Mouse (Mus musculus) limb, embryonic 15.5 days (tissue): ENCODE measurements around the gene Mfap3l. TPM values are rescaled to one million over a fixed set of nuclear protein-coding genes. Genes with fewer than 3 reads are reported as not detected.
A peak's percentile ranks its signal among the peaks of the same experiment; 100 is the strongest.

Experiments used
- ATAC-seq: fragments of 200-750 bp; cut with Nextera tagmentation; 2 replicates; pipeline ENCODE4 v1.8.0; 2017; ENCODE audit warnings: low read depth, moderate TSS enrichment; ENCODE audit not compliant: insufficient number of reproducible peaks, low FRiP score, low TSS enrichment
- H3K27ac ChIP-seq: fragments of 300-500 bp; sonication (generic); 2 replicates; pipeline ENCODE4 v1.5.1; 2015; ENCODE audit warnings: moderate library complexity, mild to moderate bottlenecking, inconsistent platforms
- H3K27me3 ChIP-seq: fragments of 300-500 bp; sonication (generic); 2 replicates; pipeline ENCODE4 v1.6.1; 2015; ENCODE audit warnings: inconsistent platforms
- H3K36me3 ChIP-seq: fragments of 300-500 bp; sonication (generic); 2 replicates; pipeline ENCODE4 v1.6.1; 2015; ENCODE audit warnings: inconsistent platforms
- H3K4me1 ChIP-seq: fragments of 300-500 bp; sonication (generic); 2 replicates; pipeline ENCODE4 v1.6.1; 2015; ENCODE audit warnings: inconsistent platforms
- H3K4me2 ChIP-seq: fragments of 300-500 bp; sonication (generic); 2 replicates; pipeline ENCODE4 v1.6.1; 2015; ENCODE audit warnings: mild to moderate bottlenecking, inconsistent platforms
- H3K4me3 ChIP-seq: fragments of 300-500 bp; sonication (generic); 2 replicates; pipeline ENCODE4 v1.5.1; 2015; ENCODE audit warnings: mild to moderate bottlenecking, inconsistent platforms
- H3K9ac ChIP-seq: fragments of 300-500 bp; sonication (generic); 2 replicates; pipeline ENCODE4 v1.6.1; 2015; ENCODE audit warnings: inconsistent platforms
- H3K9me3 ChIP-seq: fragments of 300-500 bp; sonication (generic); 2 replicates; pipeline ENCODE4 v1.6.1; 2016; ENCODE audit warnings: inconsistent platforms
- WGBS: fragments of 180-500 bp; shearing (Covaris S2); methylation state at CpG from one replicate; pipeline ENCODE4 v1.1.7; 2015; 5-methylcytosine and 5-hydroxymethylcytosine counted together
- polyA plus RNA-seq: library from polyadenylated mRNA; unstranded; fragments of >200 nt; fragmentation: Nextera tagmentation; extraction: Ambion mirVana; gene quantifications from 2 replicates; pipeline ENCODE4 v1.2.1, GENCODE M21; 2015

The Mfap3l gene
- polyA plus RNA-seq, 1 experiment from 2014 or later = 2.9 TPM

DNA sequence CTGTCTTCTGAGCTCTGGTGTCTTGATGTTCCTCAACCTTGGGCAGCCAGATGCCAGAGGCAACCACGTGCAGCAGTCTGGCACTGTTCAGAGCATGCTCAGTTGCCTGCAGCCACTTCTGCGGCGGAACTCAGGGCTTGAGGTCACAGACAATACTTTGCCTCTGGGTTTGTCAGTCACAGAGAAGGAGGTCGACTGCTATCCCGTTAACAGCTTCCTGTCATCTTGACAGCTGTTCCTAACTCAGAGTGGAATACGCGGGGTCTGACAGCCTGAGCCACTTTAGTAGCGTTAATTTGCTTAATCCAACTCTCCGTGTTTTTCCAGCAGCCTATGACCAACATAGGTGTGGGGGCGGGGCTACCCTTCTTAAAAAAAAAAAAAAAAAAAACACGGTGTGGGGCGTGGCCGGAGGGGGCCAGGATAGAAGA is 1.1 kb upstream of the Mfap3l start:
- no peak overlapping the region for H3K27ac ChIP-seq
- peaks cover 12% of the 10 kb centered on the region; the same call in 1 of the 2 replicates for H3K27me3 ChIP-seq
- no peaks in the 10 kb centered on the region for H3K36me3 ChIP-seq
- H3K4me2 ChIP-seq = peak overlapping the region; percentile 98
- H3K4me3 ChIP-seq = peak overlapping the region; percentile 67
- peaks cover 9% of the 10 kb centered on the region for H3K4me1 ChIP-seq
- under 1% methylated on average over 13 of the region's 13 CpGs for WGBS
- no peak for ATAC-seq
- no peaks in the 10 kb centered on the region for H3K9me3 ChIP-seq
- no peak overlapping the region for H3K9ac ChIP-seq

DNA sequence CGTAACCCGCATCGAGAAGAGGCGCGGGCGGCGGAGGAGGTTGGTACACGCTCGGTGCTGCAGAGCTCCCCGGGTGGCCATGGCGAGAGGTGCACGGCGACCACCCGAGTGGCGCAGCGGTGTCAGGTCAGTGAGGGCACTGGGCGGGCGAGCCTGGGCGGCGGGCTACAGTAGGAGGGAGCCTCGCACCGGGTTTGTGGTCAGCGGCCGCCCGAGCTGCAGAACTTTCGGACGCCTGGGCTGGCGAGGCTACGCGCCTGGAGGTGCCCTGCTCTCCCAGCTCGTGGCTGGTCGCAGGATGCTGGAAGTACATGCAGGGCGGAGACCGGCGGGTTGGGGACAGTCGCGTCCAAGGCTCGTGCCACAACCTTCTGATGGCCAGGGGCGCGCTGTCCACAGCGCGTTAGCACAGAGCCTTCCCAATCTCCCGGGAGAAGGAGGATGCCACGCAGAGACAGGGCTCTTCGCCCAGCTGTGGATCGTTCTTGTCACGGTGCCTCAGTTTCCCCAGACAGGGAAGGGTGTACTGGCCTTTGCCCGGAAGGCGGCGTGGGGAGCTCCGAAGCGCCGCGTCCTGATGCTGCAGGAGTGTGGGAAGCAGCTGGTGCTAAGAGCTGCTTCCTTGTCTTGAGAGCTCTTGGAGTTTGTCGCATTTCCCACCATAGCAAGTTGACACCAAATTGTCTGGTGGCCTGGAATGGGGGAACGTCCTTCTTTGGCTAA is 467 bp downstream of the Mfap3l start:
- ATAC-seq = peak; percentile 3; the same call in 1 of the 2 replicates
- peak overlapping the region; percentile 63 for H3K27ac ChIP-seq

DNA sequence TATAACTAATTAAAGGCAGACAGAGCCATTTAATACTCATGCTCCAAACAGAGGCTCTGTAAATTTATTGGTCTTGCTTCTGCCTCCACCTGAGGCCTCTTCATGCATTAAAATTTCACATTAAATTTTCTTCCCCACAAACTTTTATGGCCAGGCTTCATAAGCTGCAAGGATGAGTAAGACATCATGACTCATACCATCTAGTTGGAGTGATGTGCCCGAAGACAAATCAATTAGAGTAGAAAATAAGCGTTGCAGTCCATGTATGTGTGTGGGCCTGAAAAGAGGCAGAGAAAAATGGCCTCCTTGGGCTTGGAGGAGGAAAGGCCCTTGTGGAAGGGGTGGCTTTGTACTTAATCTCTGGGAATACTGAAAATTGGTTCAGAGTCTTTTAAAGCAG is 2.3 kb downstream of the Mfap3l start:
- H3K27me3 ChIP-seq = peaks cover 4% of the 10 kb centered on the region; the same call in 1 of the 2 replicates
- ATAC-seq = no peak
- no peak overlapping the region for H3K4me3 ChIP-seq
- 54% methylated on average over 2 of the region's 2 CpGs for WGBS
- no peak overlapping the region for H3K9ac ChIP-seq
- no peaks in the 10 kb centered on the region for H3K36me3 ChIP-seq
- H3K27ac ChIP-seq = no peak overlapping the region
- H3K4me2 ChIP-seq = no peak overlapping the region
- H3K9me3 ChIP-seq = no peaks in the 10 kb centered on the region
- peaks cover 9% of the 10 kb centered on the region for H3K4me1 ChIP-seq

More for the DNA sequence above, 467 bp downstream of the Mfap3l start:
- Histone ChIP-seq H3K4me1 (peaks cover 9% of the 10 kb centered on the region), H3K9me3 (no peaks in the 10 kb centered on the region), H3K4me3 (peak overlapping the region; percentile 67), H3K9ac (peak overlapping the region; percentile 57), H3K27me3 (peaks cover 12% of the 10 kb centered on the region; the same call in 1 of the 2 replicates), H3K36me3 (no peaks in the 10 kb centered on the region), H3K4me2 (peak overlapping the region; percentile 98)
- WGBS = under 1% methylated on average over 56 of the region's 56 CpGs

DNA sequence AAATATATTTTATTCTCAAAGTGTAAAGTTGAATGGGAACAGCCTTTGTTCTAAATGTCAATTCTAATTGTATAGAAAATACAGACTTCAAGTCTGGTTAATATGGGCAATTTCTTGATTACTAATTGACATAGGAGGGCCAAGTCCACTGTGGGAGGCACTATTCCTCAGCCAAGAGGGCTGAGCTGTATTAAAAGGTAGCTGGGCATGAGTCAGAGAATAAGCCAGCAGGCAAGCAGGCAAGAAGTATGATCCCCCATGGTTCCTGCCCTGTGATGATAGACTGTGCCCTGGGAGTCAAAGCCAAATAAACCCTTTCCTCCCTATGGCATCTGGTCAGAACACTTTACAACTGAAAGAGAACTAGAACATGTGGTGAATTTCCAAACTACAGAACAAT is 3.2 kb downstream of the Mfap3l start:
- no peak overlapping the region for H3K4me3 ChIP-seq

DNA sequence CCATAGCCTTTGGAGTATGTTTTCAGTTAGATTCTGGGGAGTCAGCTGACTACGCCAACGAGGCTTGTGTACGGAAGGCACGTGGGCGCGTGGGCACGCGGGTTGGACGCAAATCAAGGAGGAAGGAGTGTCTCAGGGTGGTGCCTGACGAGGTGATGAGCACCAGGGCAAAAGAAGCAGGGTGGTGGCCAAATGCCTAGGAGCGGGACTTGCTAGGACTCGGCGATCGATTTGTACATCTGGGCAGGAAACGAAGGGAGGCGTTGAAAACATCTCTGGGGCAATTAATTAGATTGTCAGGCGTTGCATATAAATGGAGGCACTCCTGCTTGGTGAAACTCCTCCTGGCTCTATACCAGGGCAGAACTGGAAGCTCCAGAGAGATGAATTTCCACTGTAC is 7.4 kb downstream of the Mfap3l start:
- ATAC-seq = no peak
- 65% methylated on average over 17 of the region's 17 CpGs for WGBS
- no peak overlapping the region for H3K4me2 ChIP-seq
- no peak overlapping the region for H3K27ac ChIP-seq
- H3K9me3 ChIP-seq = no peaks in the 10 kb centered on the region
- no peak overlapping the region for H3K4me3 ChIP-seq
- H3K4me1 ChIP-seq = no peaks in the 10 kb centered on the region
- no peaks in the 10 kb centered on the region for H3K27me3 ChIP-seq
- no peak overlapping the region for H3K9ac ChIP-seq
- no peaks in the 10 kb centered on the region for H3K36me3 ChIP-seq

More for the DNA sequence above, 3.2 kb downstream of the Mfap3l start:
- no peak for ATAC-seq
- Histone ChIP-seq H3K27ac (no peak overlapping the region), H3K4me1 (peaks cover 9% of the 10 kb centered on the region), H3K36me3 (no peaks in the 10 kb centered on the region), H3K4me2 (no peak overlapping the region), H3K27me3 (no peaks in the 10 kb centered on the region; the same call in 1 of the 2 replicates), H3K9ac (no peak overlapping the region), H3K9me3 (no peaks in the 10 kb centered on the region)

DNA sequence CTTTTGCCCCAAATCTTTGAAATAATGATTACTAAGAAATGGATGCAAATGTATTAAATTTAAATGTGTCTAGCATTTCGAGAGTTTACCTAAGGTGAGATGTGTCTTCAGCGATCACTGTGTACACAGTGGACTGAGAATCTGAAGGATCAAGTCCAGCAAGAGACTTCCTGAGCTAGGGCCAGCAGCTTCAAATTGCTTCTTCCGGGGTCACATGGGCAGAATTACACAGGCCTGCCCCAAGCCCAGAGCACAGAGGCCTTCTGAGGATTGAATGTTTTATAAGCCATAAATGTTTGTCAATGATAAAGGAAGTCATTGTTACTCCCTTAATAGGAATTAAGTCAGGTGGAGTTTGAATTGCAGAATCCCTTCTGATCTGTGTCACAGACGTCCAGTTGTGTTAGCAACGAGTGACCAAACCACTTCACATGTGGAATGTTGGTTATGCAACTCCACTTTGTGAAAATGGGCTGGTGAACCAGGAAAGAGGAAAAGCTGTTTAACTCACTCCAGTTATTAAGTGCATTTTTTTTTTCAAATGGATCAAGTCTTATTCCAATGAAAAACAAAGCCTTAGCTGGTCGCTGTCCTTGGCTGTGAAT is 10.9 kb downstream of the Mfap3l start:
- Histone ChIP-seq H3K36me3 (no peaks in the 10 kb centered on the region), H3K4me3 (no peak overlapping the region), H3K27ac (no peak overlapping the region), H3K4me2 (no peak overlapping the region), H3K9ac (no peak overlapping the region), H3K4me1 (no peaks in the 10 kb centered on the region), H3K27me3 (no peaks in the 10 kb centered on the region), H3K9me3 (no peaks in the 10 kb centered on the region)
- WGBS = 69% methylated on average over 6 of the region's 6 CpGs
- no peak for ATAC-seq

DNA sequence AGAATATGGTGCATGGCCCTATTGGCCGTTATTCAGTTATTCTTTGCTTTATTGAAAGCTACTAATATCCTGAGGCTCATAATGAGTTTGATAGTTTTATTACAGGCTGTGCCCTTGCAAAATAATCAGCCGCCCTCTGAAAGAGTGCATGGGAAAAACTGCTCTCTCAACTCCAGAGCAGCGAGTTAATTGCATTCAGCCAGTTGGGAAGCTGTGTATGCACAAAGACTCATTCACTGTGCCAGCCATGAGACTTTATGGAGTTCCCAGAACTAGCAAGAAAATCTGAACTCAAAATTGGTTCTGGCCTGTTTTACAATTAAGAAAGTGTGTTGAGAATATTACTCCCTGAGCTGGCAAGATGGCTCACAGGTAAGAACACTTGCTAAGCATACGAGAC is 12.5 kb downstream of the Mfap3l start:
- Histone ChIP-seq H3K27me3 (no peaks in the 10 kb centered on the region), H3K36me3 (no peaks in the 10 kb centered on the region), H3K9me3 (no peaks in the 10 kb centered on the region), H3K9ac (no peak overlapping the region), H3K4me1 (no peaks in the 10 kb centered on the region), H3K27ac (peak overlapping the region; percentile 30; the same call in 1 of the 2 replicates), H3K4me3 (no peak overlapping the region), H3K4me2 (no peak overlapping the region)
- no peak for ATAC-seq
- 38% methylated on average over 4 of the region's 4 CpGs for WGBS

DNA sequence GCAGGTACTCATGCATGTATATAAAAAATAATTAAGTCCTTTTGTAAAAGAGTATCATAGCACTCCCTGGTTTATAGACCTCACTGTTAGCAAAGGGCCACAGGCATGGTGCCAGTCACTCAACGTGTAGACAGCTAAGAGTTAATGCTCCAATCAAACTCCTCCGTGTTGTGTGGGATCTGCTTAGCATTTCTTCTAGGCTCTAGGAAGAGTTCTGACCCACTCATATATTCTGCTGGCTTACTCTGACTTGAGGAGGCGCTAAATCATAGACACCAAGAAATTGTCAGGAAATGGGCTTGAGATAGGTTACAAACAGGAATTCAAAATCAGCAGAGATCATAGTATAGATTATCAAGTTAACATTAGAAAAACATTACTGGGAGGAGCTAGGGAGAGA is 13.3 kb downstream of the Mfap3l start:
- Histone ChIP-seq H3K27ac (peak overlapping the region; percentile 30; the same call in 1 of the 2 replicates), H3K4me1 (no peaks in the 10 kb centered on the region), H3K9me3 (no peaks in the 10 kb centered on the region), H3K4me3 (no peak overlapping the region), H3K4me2 (no peak overlapping the region), H3K9ac (no peak overlapping the region), H3K36me3 (no peaks in the 10 kb centered on the region), H3K27me3 (no peaks in the 10 kb centered on the region)
- no peak for ATAC-seq
- WGBS = 67% methylated on average over 3 of the region's 3 CpGs

DNA sequence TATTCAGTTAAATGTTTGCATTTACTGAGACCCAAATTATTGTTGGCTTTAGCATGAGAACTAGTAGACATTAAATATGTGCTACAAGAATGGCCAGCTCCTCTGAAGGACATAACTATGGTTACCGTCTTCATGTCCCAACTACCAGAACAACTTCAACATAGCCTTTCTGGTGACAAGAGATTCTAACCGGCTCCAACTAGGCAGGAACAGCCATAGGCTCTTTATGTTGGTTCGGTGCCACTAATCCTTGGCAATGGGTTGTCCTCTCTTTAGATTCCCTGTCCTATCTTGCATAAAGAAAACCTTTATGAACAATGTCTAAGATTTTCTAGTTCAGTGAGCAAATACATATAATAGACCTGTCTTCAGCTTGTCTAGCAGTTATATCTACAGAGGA is 14.7 kb downstream of the Mfap3l start:
- no peak overlapping the region for H3K4me2 ChIP-seq
- no peak for ATAC-seq
- no peaks in the 10 kb centered on the region for H3K4me1 ChIP-seq
- H3K27ac ChIP-seq = no peak overlapping the region
- no peaks in the 10 kb centered on the region for H3K36me3 ChIP-seq
- H3K9me3 ChIP-seq = no peaks in the 10 kb centered on the region
- H3K4me3 ChIP-seq = no peak overlapping the region
- WGBS = 93% methylated on average over 3 of the region's 3 CpGs
- H3K9ac ChIP-seq = no peak overlapping the region
- no peaks in the 10 kb centered on the region for H3K27me3 ChIP-seq

DNA sequence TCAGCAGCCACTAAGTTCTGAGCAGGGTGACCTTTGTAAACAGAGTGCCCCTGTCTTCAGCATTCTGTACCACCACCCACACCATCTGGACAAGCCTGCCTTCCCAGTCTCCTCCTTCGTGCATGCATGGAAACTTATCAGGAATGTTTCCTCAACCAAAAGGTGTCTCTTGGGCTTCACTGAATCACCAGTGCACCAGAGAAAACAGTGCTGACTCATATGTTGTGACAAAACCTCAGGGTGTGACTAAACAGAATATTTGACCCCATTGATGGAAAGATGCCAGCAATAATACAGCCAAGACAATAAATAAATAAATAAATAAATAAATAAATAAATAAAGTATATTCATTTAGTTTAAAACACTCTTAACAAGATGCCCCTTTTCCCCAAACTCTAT is 16.5 kb downstream of the Mfap3l start:
- Histone ChIP-seq H3K4me1 (no peaks in the 10 kb centered on the region), H3K36me3 (no peaks in the 10 kb centered on the region), H3K27ac (no peak overlapping the region), H3K9ac (no peak overlapping the region), H3K4me2 (no peak overlapping the region), H3K9me3 (no peaks in the 10 kb centered on the region), H3K4me3 (no peak overlapping the region), H3K27me3 (no peaks in the 10 kb centered on the region)
- WGBS = 63% methylated on average over 1 of the region's 1 CpGs
- no peak for ATAC-seq

DNA sequence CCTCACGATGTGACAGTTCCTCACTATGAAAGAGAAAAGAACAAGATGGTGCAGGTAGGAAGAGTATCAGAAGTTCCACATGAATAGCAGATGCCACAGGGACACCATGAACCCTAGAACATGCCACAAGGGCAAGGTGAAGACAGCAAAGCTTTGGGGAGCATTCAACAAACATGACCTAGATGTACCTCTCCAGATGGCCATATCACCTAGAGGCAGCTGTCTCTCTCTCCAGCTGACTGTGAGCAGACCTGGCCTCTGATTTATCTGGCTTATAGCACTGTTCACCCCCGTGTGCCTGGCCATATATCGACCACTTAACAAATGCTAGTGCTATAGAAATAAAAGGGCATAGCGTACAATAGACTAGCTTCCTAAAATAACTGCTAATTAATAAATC is 17.5 kb downstream of the Mfap3l start:
- Histone ChIP-seq H3K9ac (no peak overlapping the region), H3K4me2 (no peak overlapping the region), H3K36me3 (no peaks in the 10 kb centered on the region), H3K9me3 (no peaks in the 10 kb centered on the region), H3K4me3 (no peak overlapping the region), H3K27me3 (no peaks in the 10 kb centered on the region), H3K27ac (no peak overlapping the region), H3K4me1 (no peaks in the 10 kb centered on the region)
- ATAC-seq = no peak
- WGBS = 84% methylated on average over 4 of the region's 4 CpGs

DNA sequence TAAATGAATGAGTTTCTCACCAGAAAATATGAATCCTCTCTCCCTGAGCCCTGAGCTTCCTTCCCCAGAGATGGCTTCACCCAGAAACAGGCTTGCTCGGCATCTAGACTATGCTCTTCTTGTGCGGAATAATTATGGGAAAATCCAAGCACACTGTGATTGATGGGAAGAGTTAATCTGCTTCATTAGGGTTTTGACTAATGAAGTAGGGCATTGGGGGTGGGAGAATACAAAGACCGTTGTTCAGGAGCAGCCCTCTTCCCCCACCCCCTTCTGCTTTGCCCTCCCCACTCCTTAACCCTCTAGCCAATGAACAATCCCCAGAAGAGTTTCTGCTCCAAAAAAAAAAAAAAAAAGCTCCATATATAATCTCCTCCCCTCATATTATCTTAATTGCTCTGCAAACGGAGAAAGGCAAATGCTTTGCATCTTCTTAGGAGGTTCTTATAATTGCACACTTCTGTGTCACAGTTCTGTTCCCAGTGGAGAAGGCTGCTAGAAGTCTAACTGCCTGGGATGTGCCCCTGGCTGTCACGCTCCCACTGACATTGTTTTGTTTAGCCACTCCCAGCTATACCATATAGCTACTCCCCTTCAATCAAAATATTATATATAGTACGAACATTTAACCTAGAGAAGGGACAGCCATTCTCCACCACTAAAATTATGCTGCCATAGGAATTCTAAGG is 24.9 kb downstream of the Mfap3l start:
- no peak for ATAC-seq
- Histone ChIP-seq H3K9me3 (no peaks in the 10 kb centered on the region), H3K4me2 (no peak overlapping the region), H3K36me3 (0 out of 2 replicates have a peak, but pooled peaks cover 3% of the 10 kb centered on the region), H3K9ac (no peak overlapping the region), H3K4me1 (no peaks in the 10 kb centered on the region), H3K27ac (no peak overlapping the region), H3K27me3 (no peaks in the 10 kb centered on the region), H3K4me3 (no peak overlapping the region)
- 74% methylated on average over 6 of the region's 6 CpGs for WGBS
